ENCODE assay signal across 12 mouse cellular contexts in the genomic region with DNA sequence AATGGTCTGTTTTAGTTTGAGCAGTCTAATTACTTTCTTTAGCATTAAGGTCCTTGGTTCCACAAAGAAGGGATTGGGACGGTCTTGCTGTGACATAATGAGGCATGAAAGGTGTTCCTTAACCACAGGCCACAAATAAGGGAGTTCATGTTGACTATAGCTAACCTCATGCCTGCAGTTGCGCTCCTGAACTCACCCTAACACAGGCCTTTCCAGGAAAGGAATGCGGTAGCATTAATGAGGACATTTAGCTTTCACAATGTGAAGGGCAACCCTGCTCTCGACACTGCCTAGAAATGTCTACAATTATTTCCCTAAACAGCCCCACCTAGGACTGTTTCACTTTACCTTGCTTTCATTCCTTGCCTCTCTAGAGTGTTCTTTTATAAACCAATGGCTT.
"Had no signal": no experiment of that assay in that cellular context is flagged by ENCODE, and none has a peak within 500 bp of the region (broad histone marks: within the 10 kb centered on the region; RNA-seq: fewer than 3 reads in every experiment).

No protein-coding gene starts in this region.

- H3K36me3 ChIP-seq: limb, embryonic 13.5 days; midbrain, embryonic 10.5 days; midbrain, embryonic 15.5 days; neural tube, embryonic 12.5 days; stomach, embryonic 15.5 days had no signal

- H3K4me2 ChIP-seq: limb, embryonic 13.5 days; lung, embryonic 14.5 days; midbrain, embryonic 15.5 days; neural tube, embryonic 12.5 days; stomach, embryonic 15.5 days had no signal

- H3K4me3 ChIP-seq: limb, embryonic 13.5 days; midbrain, embryonic 10.5 days; midbrain, embryonic 15.5 days; neural tube, embryonic 12.5 days; stomach, embryonic 15.5 days had no signal

- H3K4me1 ChIP-seq: limb, embryonic 13.5 days; midbrain, embryonic 10.5 days; midbrain, embryonic 15.5 days; neural tube, embryonic 12.5 days; stomach, embryonic 15.5 days had no signal

- H3K9me3 ChIP-seq: limb, embryonic 13.5 days; midbrain, embryonic 10.5 days; midbrain, embryonic 15.5 days; neural tube, embryonic 12.5 days; stomach, embryonic 15.5 days had no signal

- H3K27me3 ChIP-seq: limb, embryonic 13.5 days; midbrain, embryonic 15.5 days; neural tube, embryonic 12.5 days; stomach, embryonic 15.5 days had no signal

- ATAC-seq: midbrain, embryonic 15.5 days had no signal

- H3K27ac ChIP-seq: limb, embryonic 13.5 days; liver, embryonic 14.5 days; midbrain, embryonic 10.5 days; midbrain, embryonic 15.5 days; neural tube, embryonic 12.5 days; stomach, embryonic 15.5 days had no signal

- DNase-seq: left cerebral cortex, postnatal 4 days; lung, embryonic 14.5 days; lung, postnatal 10 days; right cerebral cortex, postnatal 14 days; thymus, adult 2 months; thymus, postnatal 25 days had no signal

- H3K9ac ChIP-seq: limb, embryonic 13.5 days; liver, embryonic 14.5 days; lung, embryonic 14.5 days; midbrain, embryonic 15.5 days; neural tube, embryonic 12.5 days; stomach, embryonic 15.5 days had no signal
